Mouse (Mus musculus) bone marrow, adult 2 months (tissue): ENCODE data around the gene Hist1h4a. TPM values are rescaled to one million over a fixed set of nuclear protein-coding genes. Genes with fewer than 3 reads are reported as not detected.
A peak's percentile ranks its signal among the peaks of the same experiment; 100 is the strongest.
"Not testable (repeated sequence)": the region's sequence is repeated elsewhere in the genome, so short reads cannot be mapped to it uniquely, and the experiment has no call there.

ENCODE experiments used
- H3K27ac ChIP-seq: fragments of 200-500 bp; 2 replicates; pipeline ENCODE4 v1.5.1; 2012; ENCODE audit warnings: low read depth, mild to moderate bottlenecking, control low read depth, inconsistent platforms, low read length; ENCODE audit not compliant: control insufficient read depth, poor library complexity, insufficient read depth
- H3K4me1 ChIP-seq: fragments of 200-500 bp; 2 replicates; pipeline ENCODE4 v1.6.1; 2011; ENCODE audit warnings: low read length; ENCODE audit not compliant: control insufficient read depth, insufficient read depth
- H3K4me3 ChIP-seq: fragments of 200-500 bp; replicated peaks from 2 replicates; pipeline ENCODE3; 2011; ENCODE audit warnings: mild to moderate bottlenecking, low read depth, low read length, control low read depth; ENCODE audit not compliant: control insufficient read depth
- CTCF ChIP-seq: fragments of 200-500 bp; IDR thresholded peaks from 2 replicates; pipeline ENCODE4 v1.5.1; 2011; ENCODE audit warnings: low read length, control low read depth; ENCODE audit not compliant: control insufficient read depth, insufficient read depth
- POLR2A ChIP-seq: fragments of 200-500 bp; IDR thresholded peaks from 2 replicates; pipeline ENCODE4 v1.6.1; 2011; ENCODE audit warnings: low read depth, mild to moderate bottlenecking, control low read depth, low read length, borderline replicate concordance; ENCODE audit not compliant: control insufficient read depth
- WGBS: fragments of 180-500 bp; shearing (Covaris S2); methylation state at CpG from one replicate; pipeline ENCODE4 v1.1.7; 2018; 5-methylcytosine and 5-hydroxymethylcytosine counted together
- polyA plus RNA-seq: library from polyadenylated mRNA; stranded (reverse); fragments of >200 nt; gene quantifications from 2 replicates; pipeline ENCODE4 v1.2.4, GENCODE M21; 2011; ENCODE audit warnings: low replicate concordance; ENCODE audit not compliant: missing spikeins, insufficient read depth, insufficient read length

Hist1h4a gene
- polyA plus RNA-seq, 1 experiment = 98.3 TPM

- H3K27ac ChIP-seq = peak overlapping the region; percentile 96
- TF ChIP-seq CTCF (no peak), POLR2A (no peak)
- WGBS = 9% methylated on average over 6 of the region's 6 CpGs
- H3K4me1 ChIP-seq = peaks cover 2% of the 10 kb centered on the region; the same call in 1 of the 2 replicates
- H3K4me3 ChIP-seq = peak overlapping the region; percentile 74
Measured at GRCm38 (mm10) chr13:23752742-23753172, 8.3 kb downstream of the Hist1h4a start.

DNA sequence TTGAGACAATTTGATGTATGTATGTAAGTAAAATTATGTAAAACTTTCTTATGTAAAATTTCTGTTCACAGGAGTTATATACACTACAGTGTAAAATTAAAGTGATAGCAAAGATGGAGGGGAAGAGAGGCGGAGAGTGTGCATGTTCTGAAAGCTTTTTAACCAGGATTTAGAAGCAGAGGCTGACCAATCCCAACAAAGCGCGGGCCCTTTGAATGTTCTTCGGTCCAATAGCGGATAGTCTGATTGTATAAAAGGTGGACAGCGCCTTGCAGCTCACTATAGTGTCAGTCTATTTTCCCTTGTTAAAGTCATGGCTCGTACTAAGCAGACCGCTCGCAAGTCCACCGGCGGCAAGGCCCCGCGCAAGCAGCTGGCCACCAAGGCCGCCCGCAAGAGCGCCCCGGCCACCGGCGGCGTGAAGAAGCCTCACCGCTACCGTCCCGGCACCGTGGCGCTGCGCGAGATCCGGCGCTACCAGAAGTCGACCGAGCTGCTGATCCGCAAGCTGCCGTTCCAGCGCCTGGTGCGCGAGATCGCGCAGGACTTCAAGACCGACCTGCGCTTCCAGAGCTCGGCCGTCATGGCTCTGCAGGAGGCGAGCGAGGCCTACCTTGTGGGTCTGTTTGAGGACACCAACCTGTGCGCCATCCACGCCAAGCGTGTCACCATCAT lies 8.8 kb downstream of the Hist1h4a start, which contains the start of gene Hist1h3b:
Hist1h3b (plus strand) TSS at position 201 of the 675 bp plus-strand sequence.
- H3K27ac ChIP-seq = peak within 1 kb of the TSS; percentile 96
- H3K4me3 ChIP-seq = peak within 1 kb of the TSS; percentile 74
- TF ChIP-seq POLR2A = peak; percentile 80; the same call in 1 of the 2 replicates
- under 1% methylated on average over 20 of the region's 47 CpGs for WGBS
- H3K4me1 ChIP-seq = not testable (repeated sequence)

- peaks cover 2% of the 10 kb centered on the region; the same call in 1 of the 2 replicates for H3K4me1 ChIP-seq
- WGBS = 1% methylated on average over 11 of the region's 11 CpGs
- H3K27ac ChIP-seq = peak overlapping the region; percentile 94
- peak overlapping the region; percentile 55 for H3K4me3 ChIP-seq
- TF ChIP-seq POLR2A = no peak
- TF ChIP-seq CTCF = no peak
Measured at GRCm38 (mm10) chr13:23751478-23751956, 9.5 kb downstream of the Hist1h4a start.

GRCm38 (mm10) chr13:23750839-23751477 lies 10.1 kb downstream of the Hist1h4a start, which contains the start of gene Hist1h2ab:
Gene Hist1h2ab (plus strand): TSS chr13:23751126.
- Histone ChIP-seq H3K27ac (peak within 1 kb of the TSS; percentile 94), H3K4me3 (peak within 1 kb of the TSS; percentile 69)
- under 1% methylated on average over 31 of the region's 47 CpGs for WGBS
- not testable (repeated sequence) for H3K4me1 ChIP-seq
- peak; percentile 98 for TF ChIP-seq POLR2A

DNA sequence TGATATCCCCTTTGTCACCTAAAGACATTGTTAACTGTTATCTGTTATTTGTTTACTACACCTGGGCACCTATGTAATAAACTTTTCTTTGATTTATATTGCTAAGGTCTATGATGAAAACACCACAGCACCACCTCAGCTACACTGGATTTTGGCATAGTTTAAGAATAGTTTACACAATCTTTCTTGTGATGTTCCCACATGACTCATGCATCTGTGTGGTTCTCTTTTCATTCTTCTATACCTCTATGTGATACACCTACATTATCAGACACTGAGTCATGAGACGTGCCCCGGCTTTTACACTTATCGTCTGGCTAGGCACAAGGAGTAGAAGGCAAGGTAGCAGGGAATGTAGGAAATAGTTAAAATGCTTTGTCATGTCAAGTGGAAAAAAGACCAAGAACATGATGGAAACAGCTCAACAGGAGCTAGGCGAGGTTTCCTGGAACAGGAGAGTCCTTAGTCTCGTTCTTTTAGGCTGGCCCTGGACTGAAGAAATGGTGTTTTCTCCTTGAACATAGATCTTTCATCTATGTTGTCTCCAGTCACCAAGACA lies 11.4 kb downstream of the Hist1h4a start:
- no peak overlapping the region for H3K4me3 ChIP-seq
- H3K27ac ChIP-seq = no peak overlapping the region
- WGBS = 90% methylated on average over 5 of the region's 5 CpGs
- H3K4me1 ChIP-seq = no peaks in the 10 kb centered on the region; the same call in 1 of the 2 replicates
- no peak for TF ChIP-seq POLR2A
- TF ChIP-seq CTCF = no peak

DNA sequence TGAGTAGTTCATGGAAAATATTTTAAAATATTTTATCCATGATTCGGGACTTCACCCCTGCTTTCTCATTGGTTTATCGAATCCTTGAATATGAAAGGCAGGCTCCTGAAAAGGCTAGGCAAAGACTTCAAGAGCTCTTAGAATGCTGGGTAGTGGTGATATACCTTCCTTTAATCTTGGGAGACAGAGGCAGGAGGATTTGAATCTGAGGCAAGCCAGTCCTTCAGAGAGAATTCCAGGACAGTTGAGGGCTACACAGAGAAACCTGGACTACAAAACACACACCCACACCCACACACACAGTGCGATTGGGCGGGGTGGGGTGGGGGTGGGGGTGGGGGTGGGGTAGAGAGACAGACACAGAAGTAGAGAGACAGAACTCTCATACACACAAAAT lies 13.1 kb downstream of the Hist1h4a start:
- H3K27ac ChIP-seq = peak overlapping the region; percentile 58

GRCm38 (mm10) chr13:23747081-23747891 lies 13.7 kb downstream of the Hist1h4a start:
- H3K27ac ChIP-seq = peak overlapping the region; percentile 98
- 6% methylated on average over 13 of the region's 13 CpGs for WGBS
- H3K4me3 ChIP-seq = peak overlapping the region; percentile 24
- H3K4me1 ChIP-seq = no peaks in the 10 kb centered on the region; the same call in 1 of the 2 replicates
- TF ChIP-seq CTCF (no peak), POLR2A (peak; percentile 54; the same call in 1 of the 2 replicates)

More for the DNA sequence above, 13.1 kb downstream of the Hist1h4a start:
- WGBS = 15% methylated on average over 4 of the region's 4 CpGs
- Histone ChIP-seq H3K4me3 (no peak overlapping the region), H3K4me1 (no peaks in the 10 kb centered on the region; the same call in 1 of the 2 replicates)
- TF ChIP-seq CTCF = no peak
- no peak for TF ChIP-seq POLR2A
